Mouse (Mus musculus) lung, embryonic 14.5 days (tissue): ENCODE measurements around the gene Mrps5. TPM values are rescaled to one million over a fixed set of nuclear protein-coding genes. Genes with fewer than 3 reads are reported as not detected.
A peak's percentile ranks its signal among the peaks of the same experiment; 100 is the strongest.

ENCODE experiments used
- ATAC-seq: fragments of 200-750 bp; cut with Nextera tagmentation; 2 replicates; pipeline ENCODE4 v1.8.0; 2017; ENCODE audit warnings: mild to moderate bottlenecking, moderate TSS enrichment, moderate library complexity; ENCODE audit not compliant: insufficient read depth
- DNase-seq: peaks from one replicate; pipeline ENCODE4 v3.0.0-alpha.2; 2015
- H3K27ac ChIP-seq: fragments of 300-500 bp; sonication (generic); 2 replicates; pipeline ENCODE4 v1.5.1; 2014; ENCODE audit warnings: low read depth, mild to moderate bottlenecking, moderate library complexity
- H3K27me3 ChIP-seq: fragments of 300-500 bp; sonication (generic); 2 replicates; pipeline ENCODE4 v1.6.1; 2014; ENCODE audit warnings: low read length, control low read depth; ENCODE audit not compliant: insufficient read depth
- H3K36me3 ChIP-seq: fragments of 300-500 bp; sonication (generic); 2 replicates; pipeline ENCODE4 v1.6.1; 2014; ENCODE audit warnings: control low read depth; ENCODE audit not compliant: insufficient read depth
- H3K4me1 ChIP-seq: fragments of 300-500 bp; sonication (generic); 2 replicates; pipeline ENCODE4 v1.6.1; 2014; ENCODE audit warnings: antibody characterized with exemption, control low read depth; ENCODE audit not compliant: insufficient read depth
- H3K4me2 ChIP-seq: fragments of 300-500 bp; sonication (generic); 2 replicates; pipeline ENCODE4 v1.6.1; 2014; ENCODE audit warnings: mild to moderate bottlenecking
- H3K4me3 ChIP-seq: fragments of 300-500 bp; sonication (generic); 2 replicates; pipeline ENCODE4 v1.5.1; 2014; ENCODE audit warnings: low read depth, low read length
- H3K9ac ChIP-seq: fragments of 300-500 bp; sonication (generic); 2 replicates; pipeline ENCODE4 v1.6.1; 2014
- H3K9me3 ChIP-seq: fragments of 300-500 bp; sonication (generic); 2 replicates; pipeline ENCODE4 v1.6.1; 2016; ENCODE audit warnings: low read depth, low read length, control low read depth
- CTCF ChIP-seq: IDR thresholded peaks from 2 replicates; pipeline ENCODE4 v1.5.1; 2016; ENCODE audit warnings: antibody characterized with exemption, low read depth
- WGBS: fragments of 180-500 bp; shearing (Covaris S2); extraction: QIAGEN DNeasy Blood & Tissue Kit; methylation state at CpG from one replicate; pipeline ENCODE4 v1.1.7; 2014; 5-methylcytosine and 5-hydroxymethylcytosine counted together
- polyA plus RNA-seq: library from polyadenylated mRNA; unstranded; fragments of >200 nt; fragmentation: Nextera tagmentation; extraction: Ambion mirVana; gene quantifications from 2 replicates; pipeline ENCODE4 v1.2.1, GENCODE M21; 2014

Gene Mrps5
- 127 and 133 TPM in 2 replicates for polyA plus RNA-seq

DNA sequence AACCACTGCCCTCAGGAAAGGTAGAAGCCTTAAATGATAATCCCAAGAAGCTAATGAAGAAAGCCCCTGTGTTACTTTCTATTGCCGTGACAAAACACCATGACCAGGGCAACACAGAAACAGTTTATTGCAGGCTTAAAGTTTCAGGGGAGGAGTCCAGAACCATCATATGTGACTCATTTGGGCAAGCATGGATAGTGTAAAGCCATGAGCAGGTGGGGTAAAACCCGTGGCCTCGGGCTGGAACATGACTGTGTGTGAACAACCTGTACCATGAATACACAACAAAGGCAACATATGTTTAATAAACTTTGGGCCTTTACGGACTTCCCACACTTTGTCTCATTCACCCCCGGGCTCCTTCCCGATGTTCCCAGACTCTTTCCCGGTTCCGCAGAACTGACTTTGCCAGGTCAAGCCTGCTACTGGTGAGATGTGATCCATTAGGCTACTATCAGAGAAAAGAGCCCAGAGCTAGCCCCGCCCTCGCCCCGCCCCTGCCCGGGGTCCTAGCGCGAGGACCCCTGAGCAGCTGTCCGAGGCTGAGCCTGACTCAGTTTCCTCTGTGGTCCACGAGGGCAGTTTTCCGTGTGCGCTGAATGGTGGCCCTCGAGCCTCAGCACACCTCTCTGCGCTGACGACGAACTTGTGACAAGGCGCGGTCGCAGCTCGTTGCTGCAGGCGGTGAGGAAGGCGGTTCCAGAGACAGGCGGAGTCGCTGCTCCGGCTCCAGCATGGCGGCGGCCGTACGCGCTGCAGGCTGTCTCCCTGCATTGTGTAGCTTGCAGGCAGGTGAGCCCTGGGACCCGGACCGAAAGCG is at the start of gene Mrps5, which contains the start of gene Zfp661:
Gene Mrps5 (plus strand): TSS at position 529 of the 820 bp plus-strand sequence.
Gene Zfp661 (minus strand): TSS at position 401 of the 820 bp plus-strand sequence.
- peak within 1 kb of the TSS; percentile 72 for H3K9ac ChIP-seq
- H3K27me3 ChIP-seq = no peaks in the 10 kb centered on the region
- H3K4me1 ChIP-seq = peaks cover 6% of the 10 kb centered on the region; the same call in 1 of the 2 replicates
- H3K36me3 ChIP-seq = peaks cover 10% of the 10 kb centered on the region; the same call in 1 of the 2 replicates
- TF ChIP-seq CTCF = no peak
- 4% methylated on average over 39 of the region's 39 CpGs for WGBS
- no peaks in the 10 kb centered on the region for H3K9me3 ChIP-seq
- H3K27ac ChIP-seq = peak within 1 kb of the TSS; percentile 81
- ATAC-seq (peak; percentile 84), DNase-seq (peak; percentile 85)
- peak within 1 kb of the TSS; percentile 84 for H3K4me2 ChIP-seq
- H3K4me3 ChIP-seq = peak within 1 kb of the TSS; percentile 94

DNA sequence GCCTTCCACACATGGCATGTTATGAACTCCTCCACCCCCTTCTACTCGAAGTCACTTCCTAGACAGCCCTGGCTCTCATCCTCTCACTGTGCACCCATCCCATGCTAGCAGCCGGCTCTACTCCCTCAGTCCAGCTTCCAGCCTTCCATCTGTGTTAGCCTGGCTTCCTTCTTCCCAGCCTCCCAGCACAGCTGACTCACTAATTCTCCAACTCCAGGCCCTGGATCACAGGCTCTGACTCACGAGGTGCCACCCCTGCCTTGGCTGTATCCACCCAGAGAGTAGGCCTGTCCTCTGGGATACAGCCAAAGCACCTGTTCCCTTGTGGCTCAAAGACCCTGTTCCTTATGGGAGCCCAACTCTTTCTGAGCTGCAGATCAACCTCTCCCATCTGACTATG is 49.5 kb upstream of the Mrps5 start:
- no peaks in the 10 kb centered on the region for H3K36me3 ChIP-seq
- WGBS = 52% methylated on average over 3 of the region's 3 CpGs
- H3K4me3 ChIP-seq = no peak overlapping the region
- no peak overlapping the region for H3K9ac ChIP-seq
- no peak overlapping the region for H3K4me2 ChIP-seq
- no peaks in the 10 kb centered on the region for H3K4me1 ChIP-seq
- no peak overlapping the region for H3K27ac ChIP-seq
- H3K9me3 ChIP-seq = no peaks in the 10 kb centered on the region
- TF ChIP-seq CTCF = no peak
- DNase-seq (no peak), ATAC-seq (no peak)
- H3K27me3 ChIP-seq = peaks cover 38% of the 10 kb centered on the region

DNA sequence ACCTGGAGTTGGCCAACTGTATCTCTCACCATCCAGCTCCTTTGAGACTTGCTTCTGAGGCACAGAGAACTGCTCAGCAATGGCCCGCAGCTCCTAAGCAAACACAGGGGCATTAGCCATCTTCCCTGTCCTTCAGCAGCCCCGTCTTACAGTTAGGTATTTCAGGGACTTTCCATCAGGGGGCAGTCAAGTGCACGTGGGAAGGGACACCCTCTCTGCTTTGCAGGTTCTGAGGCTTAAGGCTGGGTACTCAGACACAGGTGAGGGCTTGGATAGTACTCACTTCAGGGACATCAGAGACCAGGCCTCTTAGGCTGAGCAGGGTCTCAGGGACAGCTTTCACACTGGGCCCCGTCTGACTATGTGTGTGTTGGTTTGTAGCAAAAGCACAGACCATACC is 47.5 kb upstream of the Mrps5 start:
- H3K4me1 ChIP-seq = no peaks in the 10 kb centered on the region
- H3K27me3 ChIP-seq = peaks cover 38% of the 10 kb centered on the region
- H3K4me2 ChIP-seq = no peak overlapping the region
- WGBS = 16% methylated on average over 4 of the region's 4 CpGs
- ATAC-seq = no peak
- no peaks in the 10 kb centered on the region for H3K9me3 ChIP-seq
- peak; percentile 39 for DNase-seq
- no peak overlapping the region for H3K27ac ChIP-seq
- no peaks in the 10 kb centered on the region for H3K36me3 ChIP-seq
- TF ChIP-seq CTCF = peak; percentile 62
- H3K9ac ChIP-seq = no peak overlapping the region
- H3K4me3 ChIP-seq = no peak overlapping the region

DNA sequence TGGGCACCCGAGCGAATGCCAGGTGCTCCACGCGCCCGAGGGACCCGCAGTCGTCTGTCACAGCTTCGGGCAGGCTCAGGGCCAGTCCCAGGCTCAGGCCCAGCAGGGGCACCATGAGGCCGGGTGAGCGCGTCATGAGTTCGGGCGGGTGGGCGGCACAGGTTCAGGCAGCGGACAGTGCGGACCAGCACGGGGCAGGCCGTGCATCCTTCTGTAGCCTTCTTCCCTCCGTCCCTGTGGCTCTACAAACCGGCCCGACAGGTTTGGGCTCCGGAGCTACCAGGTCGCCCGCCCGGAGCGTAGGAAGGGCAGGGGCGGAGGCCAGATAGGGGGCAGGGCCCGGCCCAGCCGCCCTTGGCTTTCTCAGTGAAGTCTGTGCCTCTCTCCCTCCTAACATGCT is 45.8 kb upstream of the Mrps5 start, which contains the start of gene Prom2:
Gene Prom2 (minus strand): TSS at position 283 of the 400 bp plus-strand sequence.
- Histone ChIP-seq H3K4me1 (no peaks in the 10 kb centered on the region), H3K9ac (0 out of 2 replicates have a peak within 1 kb of the TSS, but pooled peaks have one; percentile 13), H3K27ac (no peak within 1 kb of the TSS), H3K36me3 (no peaks in the 10 kb centered on the region), H3K4me3 (peak within 1 kb of the TSS; percentile 21), H3K27me3 (peaks cover 38% of the 10 kb centered on the region), H3K4me2 (peak within 1 kb of the TSS; percentile 53), H3K9me3 (no peaks in the 10 kb centered on the region)
- WGBS = 4% methylated on average over 27 of the region's 29 CpGs
- no peak for TF ChIP-seq CTCF
- DNase-seq = peak; percentile 61
- ATAC-seq = peak; percentile 76

DNA sequence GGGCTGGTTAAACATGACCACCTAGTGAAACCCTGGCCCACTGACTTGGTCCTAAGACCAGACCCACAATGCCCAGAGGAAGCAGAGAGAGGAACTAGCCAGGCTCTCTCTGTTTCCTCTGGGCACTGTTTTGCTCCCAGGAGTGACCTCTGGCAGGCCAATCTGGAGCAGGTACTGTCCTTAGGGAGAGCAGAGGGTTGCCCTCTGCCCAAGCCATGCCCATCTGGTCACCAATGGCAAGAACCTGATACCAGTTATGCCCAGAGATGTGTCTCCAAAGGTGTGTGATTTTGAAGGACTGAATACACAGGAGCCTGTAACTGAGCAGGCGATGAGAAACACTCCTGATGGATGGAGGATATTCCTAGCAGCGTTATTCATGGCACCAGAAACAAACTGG is 45.3 kb upstream of the Mrps5 start:
- WGBS = 73% methylated on average over 2 of the region's 2 CpGs
- ATAC-seq = no peak; the same call in 1 of the 2 replicates
- Histone ChIP-seq H3K36me3 (no peaks in the 10 kb centered on the region), H3K4me2 (no peak overlapping the region; the same call in 1 of the 2 replicates), H3K27ac (no peak overlapping the region), H3K4me1 (no peaks in the 10 kb centered on the region), H3K9me3 (no peaks in the 10 kb centered on the region), H3K27me3 (peaks cover 38% of the 10 kb centered on the region), H3K9ac (no peak overlapping the region), H3K4me3 (no peak overlapping the region)
- DNase-seq = no peak
- no peak for TF ChIP-seq CTCF

DNA sequence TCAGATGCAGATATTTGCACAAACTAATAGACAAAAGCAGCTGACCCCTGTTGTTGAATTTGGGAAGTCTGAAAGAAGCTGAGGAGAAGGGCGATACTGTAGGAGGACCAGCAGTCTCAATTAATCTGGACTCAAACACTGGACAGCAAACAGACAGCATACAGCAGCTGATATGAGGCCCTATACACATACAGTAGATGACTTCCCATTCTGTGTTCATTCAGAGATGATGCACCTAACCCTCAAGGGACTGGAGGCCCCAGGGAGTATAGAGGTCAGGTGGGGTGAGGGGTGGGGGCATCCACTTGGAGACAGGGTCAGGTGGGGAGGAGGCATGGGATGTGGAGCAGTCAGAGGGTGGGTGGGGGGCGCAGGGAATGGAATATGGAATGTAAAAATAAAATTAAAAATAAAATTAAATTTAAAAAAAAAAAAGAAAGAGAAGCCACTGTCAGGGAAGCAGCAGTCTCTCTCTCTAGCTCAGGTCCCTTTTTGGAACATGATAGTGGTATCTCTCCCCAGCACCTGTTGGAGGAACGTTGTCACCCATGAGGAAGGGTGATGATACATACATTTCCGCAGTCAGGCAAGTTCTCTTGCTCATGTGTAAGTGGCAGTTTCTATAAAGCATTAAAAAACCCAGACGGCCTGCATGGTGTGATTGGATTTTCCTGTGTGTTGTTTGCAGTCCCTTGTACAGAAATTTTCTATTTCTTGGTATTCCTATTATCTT is 38.5 kb upstream of the Mrps5 start:
- no peak overlapping the region for H3K9ac ChIP-seq
- no peaks in the 10 kb centered on the region for H3K4me1 ChIP-seq
- no peaks in the 10 kb centered on the region for H3K36me3 ChIP-seq
- 62% methylated on average over 5 of the region's 5 CpGs for WGBS
- ATAC-seq = no peak
- TF ChIP-seq CTCF = no peak
- H3K27ac ChIP-seq = no peak overlapping the region
- DNase-seq = no peak
- no peaks in the 10 kb centered on the region for H3K27me3 ChIP-seq
- no peak overlapping the region for H3K4me3 ChIP-seq
- no peak overlapping the region for H3K4me2 ChIP-seq
- no peaks in the 10 kb centered on the region for H3K9me3 ChIP-seq

DNA sequence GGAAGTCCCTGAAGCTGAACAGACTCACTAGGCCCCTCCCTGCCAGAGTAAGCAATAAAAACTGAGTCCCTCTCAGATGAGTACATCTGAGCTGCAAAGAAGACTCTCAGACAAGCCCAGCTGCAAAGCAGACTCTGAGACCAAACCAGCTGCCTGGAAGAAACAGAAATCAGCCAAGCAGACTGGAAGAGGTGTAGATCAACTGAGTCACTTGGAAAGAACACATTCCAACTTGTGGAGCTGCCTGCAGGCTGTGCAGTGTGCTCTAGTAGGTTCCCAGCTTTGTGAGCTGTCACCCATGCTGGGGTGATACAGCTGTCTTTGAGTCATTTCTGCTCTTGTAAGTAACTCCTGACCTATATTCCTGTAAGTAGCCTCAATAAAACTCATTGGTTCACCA is 37.3 kb upstream of the Mrps5 start:
- Histone ChIP-seq H3K9me3 (no peaks in the 10 kb centered on the region), H3K27ac (no peak overlapping the region), H3K9ac (no peak overlapping the region), H3K27me3 (no peaks in the 10 kb centered on the region), H3K36me3 (no peaks in the 10 kb centered on the region), H3K4me1 (no peaks in the 10 kb centered on the region), H3K4me2 (no peak overlapping the region), H3K4me3 (no peak overlapping the region)
- no peak for TF ChIP-seq CTCF
- ATAC-seq = no peak
- DNase-seq = no peak
